Mouse (Mus musculus): Measurements from ENCODE around the gene Fcrla.

Gene Fcrla

GRCm38 (mm10) chr1:170929245-170929644, 1.9 kb upstream of the Fcrla start:
- DNase-seq (ENCODE audit: low read depth, low spot score), result peak; percentile 80

GRCm38 (mm10) chr1:170928467-170928866, 1.1 kb upstream of the Fcrla start:
- DNase-seq (ENCODE audit: low read depth, low spot score), result peak; percentile 92

GRCm38 (mm10) chr1:170926941-170927340, 442 bp downstream of the Fcrla start:
- DNase-seq (ENCODE audit: low read depth, low spot score), result no peak

GRCm38 (mm10) chr1:170924485-170924884, 2.9 kb downstream of the Fcrla start:
- peak; percentile 41 for DNase-seq (ENCODE audit: low read depth, low spot score)

- no peak for DNase-seq (ENCODE audit: low read depth, low spot score)
These were observed 8.1 kb downstream of the Fcrla start for GRCm38 (mm10) chr1:170919308-170919707.

GRCm38 (mm10) chr1:170915657-170916056, 11.7 kb downstream of the Fcrla start:
- no peak for DNase-seq (ENCODE audit: low read depth, low spot score)

GRCm38 (mm10) chr1:170912891-170913615, 14.3 kb downstream of the Fcrla start, which contains the start of gene Fcrlb:
TSS of gene Fcrlb (minus strand) at chr1:170912941.
- no peak for DNase-seq (ENCODE audit: low read depth, low spot score)

- DNase-seq (ENCODE audit: low read depth, low spot score), result no peak
These were observed 15.3 kb downstream of the Fcrla start for GRCm38 (mm10) chr1:170911907-170912660.

- no peak for DNase-seq (ENCODE audit: low read depth, low spot score)
These were observed 19.0 kb downstream of the Fcrla start for GRCm38 (mm10) chr1:170908341-170908740.

- no peak for DNase-seq (ENCODE audit: low read depth, low spot score)
These were observed 19.8 kb downstream of the Fcrla start for GRCm38 (mm10) chr1:170907456-170908191.

GRCm38 (mm10) chr1:170907111-170907455, 20.3 kb downstream of the Fcrla start:
- DNase-seq (ENCODE audit: low read depth, low spot score), result no peak

- no peak for DNase-seq (ENCODE audit: low read depth, low spot score)
These were observed 23.9 kb downstream of the Fcrla start for GRCm38 (mm10) chr1:170903485-170903884.

- peak; percentile 92 for DNase-seq (ENCODE audit: low read depth, low spot score)
These were observed 25.7 kb downstream of the Fcrla start for GRCm38 (mm10) chr1:170901536-170902238.

GRCm38 (mm10) chr1:170900799-170901467, 26.4 kb downstream of the Fcrla start:
- peak; percentile 88 for DNase-seq (ENCODE audit: low read depth, low spot score)

GRCm38 (mm10) chr1:170898413-170899075, 28.8 kb downstream of the Fcrla start:
- peak; percentile 89 for DNase-seq (ENCODE audit: low read depth, low spot score)

GRCm38 (mm10) chr1:170896651-170897281, 30.6 kb downstream of the Fcrla start:
- peak; percentile 86 for DNase-seq (ENCODE audit: low read depth, low spot score)

- peak; percentile 79 for DNase-seq (ENCODE audit: low read depth, low spot score)
These were observed 32.5 kb downstream of the Fcrla start for GRCm38 (mm10) chr1:170894603-170895602.

GRCm38 (mm10) chr1:170892279-170892678, 35.1 kb downstream of the Fcrla start:
- no peak for DNase-seq (ENCODE audit: low read depth, low spot score)

GRCm38 (mm10) chr1:170891646-170892045, 35.7 kb downstream of the Fcrla start:
- no peak for DNase-seq (ENCODE audit: low read depth, low spot score)
